Mouse (Mus musculus): ENCODE results near the gene Jhy. TPM values are rescaled to one million over a fixed set of nuclear protein-coding genes. Genes with fewer than 3 reads are reported as not detected.

Jhy gene
- total RNA-seq, 2 experiments from 2014 or later, result 0.23 to 0.25 TPM

DNA sequence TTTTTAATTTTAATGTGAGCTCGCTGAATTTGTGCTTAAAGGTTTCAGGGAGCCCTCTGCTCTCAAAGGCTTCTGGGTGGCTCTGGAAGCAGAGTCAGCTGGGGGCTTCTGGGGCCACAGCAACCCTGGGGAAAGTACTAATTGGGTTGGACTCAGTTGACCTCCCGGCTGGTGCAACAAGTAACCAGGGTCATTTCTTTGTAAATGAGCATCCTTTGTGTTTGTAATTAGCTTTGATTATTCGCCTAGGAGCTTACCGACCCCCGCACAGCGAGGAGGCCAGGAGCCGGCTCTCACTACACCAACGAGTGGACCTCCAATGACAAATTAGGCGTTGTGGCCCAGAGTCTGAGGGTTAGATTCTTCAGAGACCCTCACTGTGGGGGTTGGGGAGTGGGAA, 104.7 kb downstream of the Jhy start:
- DNase-seq (ENCODE audit: low spot score in 2 of 2), result no peak

GRCm38 (mm10) chr9:40858461-40859160, 105.3 kb downstream of the Jhy start:
- no peak for DNase-seq (ENCODE audit: low spot score in 2 of 2)

GRCm38 (mm10) chr9:40851515-40851914, 112.4 kb downstream of the Jhy start:
- DNase-seq (ENCODE audit: low spot score in 2 of 2), result no peak

Other genes with a start within 250 kb of the Jhy start
- gene Hspa8, start 163.1 kb downstream of the Jhy start, total RNA-seq (2021), result 1,000 to 10,000 TPM; 1,260 to 1,409 TPM
- under 1 TPM in 1 of 2 experiments, not detected in 1; 0.08 TPM for gene Bsx, start 90.0 kb downstream of the Jhy start, total RNA-seq (2021)
- under 1 TPM; 0.53 to 0.54 TPM for gene Crtam, start 40.5 kb upstream of the Jhy start, total RNA-seq (2021)
- 1 to 10 TPM; 6.5 to 6.7 TPM for gene Ubash3b, start 197.6 kb upstream of the Jhy start, total RNA-seq (2021)

Measured in adrenal gland, postnatal 4 days (tissue).